Mouse (Mus musculus) frontal cortex, adult (tissue): ENCODE data around the gene Olfr1116.
"Not testable (repeated sequence)": the region's sequence is repeated elsewhere in the genome, so short reads cannot be mapped to it uniquely, and the experiment has no call there.

Experiments used
- ATAC-seq: cut with Nextera tagmentation; 2 replicates; pipeline ENCODE4 v1.9.2; 2017; ENCODE audit warnings: mild to moderate bottlenecking, moderate library complexity, mixed read lengths; ENCODE audit not compliant: low TSS enrichment

Olfr1116 gene

GRCm38 (mm10) chr2:87267234-87267633 is at the start of gene Olfr1116:
TSS of gene Olfr1116 (plus strand) at chr2:87267534.
- no peak for ATAC-seq

- no peak for ATAC-seq
Measured at GRCm38 (mm10) chr2:87247713-87248112, 19.6 kb upstream of the Olfr1116 start, which contains the start of gene Olfr1115. TSS of gene Olfr1115 (plus strand) at chr2:87248013.

GRCm38 (mm10) chr2:87293977-87294376 is 26.6 kb downstream of the Olfr1116 start:
- not testable (repeated sequence) for ATAC-seq

GRCm38 (mm10) chr2:87307281-87307680 is 39.9 kb downstream of the Olfr1116 start, which contains the start of gene Olfr1118:
TSS of gene Olfr1118 (plus strand) at chr2:87307581.
- no peak for ATAC-seq
